ENCODE assay signal across 8 mouse cellular contexts in genomic region chr2:155691723-155692493, GRCm38 (mm10). TPM values are rescaled to one million over a fixed set of nuclear protein-coding genes. Genes with fewer than 3 reads are reported as not detected.
DNase-seq lines count a peak whose midpoint lies in the region; ATAC-seq and TF ChIP-seq lines count a peak whose summit lies in the region.

Gene Trpc4ap, minus strand, starts transcription at chr2:155692384.

- no peak within 1 kb of the TSS for H3K27ac ChIP-seq in ES-E14 (ENCODE audit: insufficient read depth, low read depth, low read length, poor library complexity, severe bottlenecking)
- H3K27ac ChIP-seq in forebrain, embryonic 16.5 days (ENCODE audit: low read length): peak within 1 kb of the TSS; percentile 90
- H3K27ac ChIP-seq in layer of hippocampus, adult 2 months: peak within 1 kb of the TSS; percentile 97
- H3K27ac ChIP-seq in lung, embryonic 14.5 days (ENCODE audit: low read depth): peak within 1 kb of the TSS; percentile 88
- no peak within 1 kb of the TSS for H3K27ac ChIP-seq in olfactory bulb, adult 2 months (ENCODE audit: insufficient read depth, low read depth, low read length)
- H3K27ac ChIP-seq in thymus, adult 2 months (ENCODE audit: control insufficient read depth, insufficient read depth, low read length): peak within 1 kb of the TSS; percentile 12

- no peaks in the 10 kb centered on the region for H3K27me3 ChIP-seq in forebrain, embryonic 16.5 days (replicated peaks; ENCODE audit: control insufficient read depth, insufficient read depth, low read length)
- H3K27me3 ChIP-seq in lung, embryonic 14.5 days (ENCODE audit: insufficient read depth, low read length): no peaks in the 10 kb centered on the region
- H3K27me3 ChIP-seq in thymus, adult 2 months (ENCODE audit: control insufficient read depth, insufficient read depth, low read length): no peaks in the 10 kb centered on the region

- H3K4me3 ChIP-seq in ES-E14 (ENCODE audit: insufficient read depth in 1 of 2, low read depth in 1 of 2, low read length in 2 of 2, poor library complexity in 1 of 2, severe bottlenecking in 1 of 2): peak within 1 kb of the TSS; percentile 88 to 93
- peak within 1 kb of the TSS; percentile 90 for H3K4me3 ChIP-seq in forebrain, embryonic 16.5 days (replicated peaks; ENCODE audit: low read length)
- peak within 1 kb of the TSS; percentile 93 for H3K4me3 ChIP-seq in layer of hippocampus, adult 2 months
- H3K4me3 ChIP-seq in lung, embryonic 14.5 days (ENCODE audit: low read depth, low read length): peak within 1 kb of the TSS; percentile 94
- H3K4me3 ChIP-seq in olfactory bulb, adult 2 months (ENCODE audit: insufficient read depth, low read depth, low read length): peak within 1 kb of the TSS; percentile 72
- peak within 1 kb of the TSS; percentile 94 for H3K4me3 ChIP-seq in thymus, adult 2 months (ENCODE audit: control insufficient read depth, insufficient read depth, low read length)

- peak; percentile 99 for ATAC-seq in forebrain, embryonic 16.5 days
- ATAC-seq in lung, embryonic 14.5 days (ENCODE audit: insufficient read depth): peak; percentile 97

- in situ Hi-C loops in ES-E14 (cut with MboI; ENCODE audit: low sequenced_read_pairs in 2 of 2, unreplicated experiment in 2 of 2): no loop called here

- peak within 1 kb of the TSS; percentile 93 for H3K9ac ChIP-seq in ES-E14 (ENCODE audit: insufficient read depth, low read depth, low read length, poor library complexity, severe bottlenecking)
- H3K9ac ChIP-seq in forebrain, embryonic 16.5 days (replicated peaks; ENCODE audit: low read depth, low read length): peak within 1 kb of the TSS; percentile 96
- peak within 1 kb of the TSS; percentile 92 for H3K9ac ChIP-seq in lung, embryonic 14.5 days

- TF ChIP-seq CTCF in layer of hippocampus, adult 2 months (conservative IDR thresholded peaks at IDR 0.05): peak; percentile 95
- peak; percentile 98 for TF ChIP-seq CTCF in lung, embryonic 14.5 days (IDR thresholded peaks at IDR 0.05; ENCODE audit: low read depth)
- TF ChIP-seq CTCF in olfactory bulb, adult 2 months (IDR thresholded peaks at IDR 0.05; ENCODE audit: insufficient read depth, low read depth, low read length): peak; percentile 90
- peak; percentile 95 for TF ChIP-seq CTCF in thymus, adult 2 months (IDR thresholded peaks at IDR 0.05; ENCODE audit: borderline replicate concordance, control insufficient read depth, extremely low read depth, insufficient read depth, low read length, poor library complexity)

- DNase-seq in ES-E14 (ENCODE audit: low read depth, low spot score): peak; percentile 93
- peak; percentile 94 for DNase-seq in cerebellum, adult 11-12 months
- peak; percentile 99 to 100 for DNase-seq in heart, postnatal 36 days
- DNase-seq in layer of hippocampus, adult 2 months (ENCODE audit: low spot score in 2 of 2): peak; percentile 94 to 99
- peak; percentile 98 for DNase-seq in lung, embryonic 14.5 days
- peak; percentile 98 for DNase-seq in thymus, adult 2 months

- under 1% methylated on average over 68 of the region's 72 CpGs for WGBS in forebrain, embryonic 16.5 days
- under 1% methylated on average over 70 of the region's 72 CpGs for WGBS in lung, embryonic 14.5 days
- 1% methylated on average over 72 of the region's 72 CpGs for WGBS in olfactory bulb, adult 2 months
- under 1% methylated on average over 72 of the region's 72 CpGs for WGBS in thymus, adult 2 months

- intact Hi-C loops in heart, postnatal 36 days (cut with DNase I): loop anchor here (1.0 to 10.0 kb wide), 4 partner anchors 17 to 263 kb away; partner anchors contain the start of genes BC029722 and Cep250

- H3K4me1 ChIP-seq in ES-E14 (ENCODE audit: control insufficient read depth in 2 of 2, insufficient read depth in 2 of 2, low read length in 2 of 2, poor library complexity in 1 of 2): no peaks in the 10 kb centered on the region; a peak in 1 of 4 replicates
- H3K4me1 ChIP-seq in forebrain, embryonic 16.5 days (replicated peaks; ENCODE audit: control insufficient read depth, insufficient read depth, low read length): peaks cover 21% of the 10 kb centered on the region
- H3K4me1 ChIP-seq in lung, embryonic 14.5 days (ENCODE audit: insufficient read depth): peaks cover 6% of the 10 kb centered on the region; the same call in 1 of the 2 replicates
- peaks cover 10% of the 10 kb centered on the region for H3K4me1 ChIP-seq in olfactory bulb, adult 2 months (ENCODE audit: control insufficient read depth, insufficient read depth, low read length)
- H3K4me1 ChIP-seq in thymus, adult 2 months (replicated peaks; ENCODE audit: control insufficient read depth, insufficient read depth, low read length): peaks cover 15% of the 10 kb centered on the region

- peak; percentile 86 for TF ChIP-seq POLR2A in olfactory bulb, adult 2 months (IDR thresholded peaks at IDR 0.05; ENCODE audit: insufficient read depth, low read depth, low read length)
- TF ChIP-seq POLR2A in thymus, adult 2 months (IDR thresholded peaks at IDR 0.05; ENCODE audit: control insufficient read depth, extremely low read depth, insufficient read depth, low read length, poor library complexity): peak; percentile 95

- no peaks in the 10 kb centered on the region for H3K9me3 ChIP-seq in ES-E14 (ENCODE audit: control insufficient read depth, insufficient read depth, low read depth, low read length)
- H3K9me3 ChIP-seq in forebrain, embryonic 16.5 days (ENCODE audit: control insufficient read depth, low read length): no peaks in the 10 kb centered on the region
- no peaks in the 10 kb centered on the region for H3K9me3 ChIP-seq in lung, embryonic 14.5 days (ENCODE audit: low read depth, low read length)

- no peaks in the 10 kb centered on the region for H3K36me3 ChIP-seq in ES-E14 (ENCODE audit: control insufficient read depth, insufficient read depth, low read length, poor library complexity, severe bottlenecking)
- no peaks in the 10 kb centered on the region for H3K36me3 ChIP-seq in forebrain, embryonic 16.5 days (ENCODE audit: control insufficient read depth, insufficient read depth)
- peaks cover 7% of the 10 kb centered on the region; the same call in 1 of the 2 replicates for H3K36me3 ChIP-seq in lung, embryonic 14.5 days (ENCODE audit: insufficient read depth)
- no peaks in the 10 kb centered on the region for H3K36me3 ChIP-seq in thymus, adult 2 months (ENCODE audit: control insufficient read depth, insufficient read depth, low read length)

- H3K4me2 ChIP-seq in forebrain, embryonic 16.5 days (ENCODE audit: low read length): peak within 1 kb of the TSS; percentile 77
- H3K4me2 ChIP-seq in lung, embryonic 14.5 days: peak within 1 kb of the TSS; percentile 88

TF ChIP-seq in ES-E14, 5 proteins besides CTCF, POLR2A, EP300 and RAD21:
- TF ChIP-seq ZNF384 (IDR thresholded peaks at IDR 0.05; ENCODE audit: low read depth, low read length): no peak
- TF ChIP-seq CHD2 (IDR thresholded peaks at IDR 0.05; ENCODE audit: low read depth, low read length): no peak
- TF ChIP-seq HCFC1 (IDR thresholded peaks at IDR 0.05; ENCODE audit: borderline replicate concordance, insufficient read depth, low read length): peak; percentile 96
- TF ChIP-seq ZC3H11A (IDR thresholded peaks at IDR 0.05; ENCODE audit: borderline replicate concordance, low read depth, low read length): no peak
- TF ChIP-seq MAFK (IDR thresholded peaks at IDR 0.05; ENCODE audit: insufficient read depth, low read depth, low read length): no peak

RNA-seq across cellular contexts. Expression of gene Trpc4ap, which starts in this region (rescaled TPM):
- 40.1 and 50.0 TPM in 2 replicates for total RNA-seq in ES-E14 (2012; rRNA removed)
- 179 and 180 TPM in 2 replicates for polyA plus RNA-seq in forebrain, embryonic 16.5 days (2015; fragmentation: Nextera tagmentation; extraction: Ambion mirVana)
- total RNA-seq in heart, postnatal 36 days (2021): 10 to 100 TPM; 92.1 to 92.3 TPM
- 100 to 1,000 TPM; 159 to 164 TPM for total RNA-seq in layer of hippocampus, adult 2 months (2021)
- 129 and 132 TPM in 2 replicates for polyA plus RNA-seq in lung, embryonic 14.5 days (2014; fragmentation: Nextera tagmentation; extraction: Ambion mirVana)
- 364 TPM in 1 of 2 replicates, not detected in the other for polyA plus RNA-seq in olfactory bulb, adult 2 months (2012; ENCODE audit: insufficient read depth, insufficient read length, low replicate concordance, missing spikeins)
- polyA plus RNA-seq in thymus, adult 2 months (2012; rRNA removed): 489 and 518 TPM in 2 replicates

Comparison
In these comparisons a context has a peak if more than half of its experiments do, and no peak if none do; other contexts are left out.
1. H3K27ac ChIP-seq: peak in forebrain, embryonic 16.5 days (single experiment), layer of hippocampus, adult 2 months (single experiment), lung, embryonic 14.5 days (single experiment) and thymus, adult 2 months (single experiment); none in ES-E14 (single experiment) and olfactory bulb, adult 2 months (single experiment).
2. Peak in every context shown above with its lines, with median percentiles within 50 percentile points of each other: DNase-seq, H3K4me3 ChIP-seq, H3K9ac ChIP-seq and CTCF ChIP-seq.